Comparison of ENCODE assay signal across 8 mouse cellular contexts in genomic region chr10:71225894-71226293, GRCm38 (mm10). TPM values are rescaled to one million over a fixed set of nuclear protein-coding genes. Genes with fewer than 3 reads are reported as not detected.
A peak's percentile ranks its signal among the peaks of the same experiment; 100 is the strongest.
DNase-seq lines count a peak whose midpoint lies in the region; ATAC-seq and TF ChIP-seq lines count a peak whose summit lies in the region.

No protein-coding gene starts in this region.

- TF ChIP-seq CTCF in lung, embryonic 14.5 days (IDR thresholded peaks at IDR 0.05; ENCODE audit: low read depth), result peak; percentile 86

- no peaks in the 10 kb centered on the region for H3K4me1 ChIP-seq in lung, embryonic 14.5 days (ENCODE audit: insufficient read depth)

- H3K4me3 ChIP-seq in lung, embryonic 14.5 days (ENCODE audit: low read depth, low read length), result no peak overlapping the region

- H3K27ac ChIP-seq in lung, embryonic 14.5 days (ENCODE audit: low read depth), result no peak overlapping the region

- H3K9ac ChIP-seq in lung, embryonic 14.5 days, result no peak overlapping the region

- ATAC-seq in granulocyte monocyte progenitor cell, adult 5-6 weeks (replicated peaks; ENCODE audit: poor library complexity, severe bottlenecking), result peak; percentile 82
- ATAC-seq in lung, embryonic 14.5 days (ENCODE audit: insufficient read depth), result peak; percentile 66; the same call in 1 of the 2 replicates

- no peaks in the 10 kb centered on the region for H3K9me3 ChIP-seq in lung, embryonic 14.5 days (ENCODE audit: low read depth, low read length)

- H3K36me3 ChIP-seq in lung, embryonic 14.5 days (ENCODE audit: insufficient read depth), result peaks cover 58% of the 10 kb centered on the region

- peak; percentile 80 for DNase-seq in CD4-positive, CD25-positive, alpha-beta regulatory T cell, adult 2 months (ENCODE audit: low read depth, low spot score)
- peak; percentile 72 for DNase-seq in adrenal gland, adult 2 months
- peak; percentile 80 for DNase-seq in embryo, embryonic 10.5 days (ENCODE audit: low spot score)
- peak; percentile 90 for DNase-seq in layer of hippocampus, adult 11-12 months (ENCODE audit: low spot score)
- peak; percentile 92 for DNase-seq in lung, embryonic 14.5 days
- DNase-seq in ovary, adult 18-20 months (ENCODE audit: low spot score), result peak; percentile 21
- peak; percentile 53 to 85 for DNase-seq in thymus, postnatal 10 days (ENCODE audit: low spot score in 2 of 2)

- 31% methylated on average over 7 of the region's 7 CpGs for WGBS in lung, embryonic 14.5 days

- H3K4me2 ChIP-seq in lung, embryonic 14.5 days, result no peak overlapping the region

- H3K27me3 ChIP-seq in lung, embryonic 14.5 days (ENCODE audit: insufficient read depth, low read length), result no peaks in the 10 kb centered on the region

RNA-seq across cellular contexts. Expression of gene Tfam, which starts 12.2 kb away (rescaled TPM):
- total RNA-seq in adrenal gland, adult 2 months (2021), result 10 to 100 TPM; 54.0 to 54.2 TPM
- 6.9 and 7.2 TPM in 2 replicates for polyA plus RNA-seq in adrenal gland, adult 2 months (2012; rRNA removed)
- 52.6 and 71.6 TPM in 2 replicates for total RNA-seq in granulocyte monocyte progenitor cell, adult 5-6 weeks (2014; fragmentation: Nextera tagmentation)
- 73.2 and 91.8 TPM in 2 replicates for total RNA-seq in granulocyte monocyte progenitor cell, adult 5-6 weeks (2017)
- polyA plus RNA-seq in lung, embryonic 14.5 days (2014; fragmentation: Nextera tagmentation; extraction: Ambion mirVana), result 71.3 and 71.7 TPM in 2 replicates

RNA-seq across cellular contexts. Expression of gene Ube2d1, which starts 59.2 kb away (rescaled TPM):
- 10 to 100 TPM; 19.3 to 21.5 TPM for total RNA-seq in adrenal gland, adult 2 months (2021)
- polyA plus RNA-seq in adrenal gland, adult 2 months (2012; rRNA removed), result 14.4 and 20.5 TPM in 2 replicates
- total RNA-seq in granulocyte monocyte progenitor cell, adult 5-6 weeks (2014; fragmentation: Nextera tagmentation), result 40.5 and 61.7 TPM in 2 replicates
- 11.2 and 15.2 TPM in 2 replicates for total RNA-seq in granulocyte monocyte progenitor cell, adult 5-6 weeks (2017)
- polyA plus RNA-seq in lung, embryonic 14.5 days (2014; fragmentation: Nextera tagmentation; extraction: Ambion mirVana), result 71.6 and 74.1 TPM in 2 replicates

Comparison
In these comparisons a context has a peak if more than half of its experiments do, and no peak if none do; other contexts are left out.
1. DNase-seq: peak in every context shown above with its lines; median percentile 92 in lung, embryonic 14.5 days; 90 in layer of hippocampus, adult 11-12 months; 80 in CD4-positive, CD25-positive, alpha-beta regulatory T cell, adult 2 months; 80 in embryo, embryonic 10.5 days; 72 in adrenal gland, adult 2 months; 69 in thymus, postnatal 10 days; 21 in ovary, adult 18-20 months.